ENCODE assay signal across 9 mouse cellular contexts in the genomic region with DNA sequence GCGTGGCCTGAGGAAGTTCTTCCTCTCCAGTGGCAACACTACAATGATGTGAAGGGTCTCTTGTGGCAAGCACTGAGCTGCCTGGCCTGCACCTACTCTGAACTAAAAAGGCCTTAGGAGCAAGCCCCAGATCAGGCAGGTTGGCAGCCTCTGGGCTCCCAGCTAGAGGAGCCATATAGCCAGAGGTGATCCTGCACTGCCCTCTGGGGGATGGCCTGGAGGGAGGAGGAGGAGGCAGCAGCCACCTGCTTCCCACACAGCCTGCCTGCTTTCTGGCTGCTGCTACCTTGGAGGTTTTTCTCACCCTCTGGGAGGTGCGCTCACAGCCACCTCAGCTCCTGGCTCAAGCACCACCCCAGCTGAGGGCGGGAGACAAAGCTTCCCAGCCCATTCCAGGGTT. TPM values are rescaled to one million over a fixed set of nuclear protein-coding genes. Genes with fewer than 3 reads are reported as not detected.
DNase-seq lines count a peak whose midpoint lies in the region; ATAC-seq lines count a peak whose summit lies in the region.
"Had no signal": no experiment of that assay in that cellular context is flagged by ENCODE, and none has a peak within 500 bp of the region (broad histone marks: within the 10 kb centered on the region; RNA-seq: fewer than 3 reads in every experiment).

No protein-coding gene starts in this region.

- 0 out of 2 replicates have a peak, but pooled peaks cover 3% of the 10 kb centered on the region for H3K27me3 ChIP-seq in kidney, embryonic 15.5 days
- no peaks in the 10 kb centered on the region for H3K27me3 ChIP-seq in forebrain, embryonic 15.5 days
- no peaks in the 10 kb centered on the region for H3K27me3 ChIP-seq in lung, embryonic 15.5 days
- H3K27me3 ChIP-seq: liver, embryonic 13.5 days had no signal

- H3K4me2 ChIP-seq in kidney, embryonic 15.5 days: no peak overlapping the region
- H3K4me2 ChIP-seq in forebrain, embryonic 15.5 days (replicated peaks): no peak overlapping the region
- H3K4me2 ChIP-seq in lung, embryonic 15.5 days: no peak overlapping the region
- H3K4me2 ChIP-seq: liver, embryonic 13.5 days had no signal

- ATAC-seq in kidney, embryonic 15.5 days (replicated peaks; ENCODE audit: low FRiP score): 0 out of 2 replicates have a peak, but pooled peaks have one; percentile 52
- peak; percentile 49; the same call in 1 of the 2 replicates for ATAC-seq in forebrain, embryonic 15.5 days (replicated peaks)
- ATAC-seq in lung, embryonic 15.5 days (ENCODE audit: borderline replicate concordance, extremely low read depth, low FRiP score, low TSS enrichment): peak; percentile 58

- peaks cover 13% of the 10 kb centered on the region; the same call in 1 of the 2 replicates for H3K4me1 ChIP-seq in kidney, embryonic 15.5 days
- H3K4me1 ChIP-seq in forebrain, embryonic 15.5 days: peaks cover 22% of the 10 kb centered on the region
- H3K4me1 ChIP-seq in lung, embryonic 15.5 days: peaks cover 32% of the 10 kb centered on the region; the same call in 1 of the 2 replicates
- H3K4me1 ChIP-seq: liver, embryonic 13.5 days had no signal

- DNase-seq in kidney, adult 8-10 months: no peak
- peak; percentile 64 for DNase-seq in brain, adult 2 months (ENCODE audit: low read depth, low spot score)
- DNase-seq in thymus, postnatal 36 days: peak; percentile 13 to 32
- no peak for DNase-seq in left cerebral cortex, postnatal 10 days (ENCODE audit: extremely low spot score in 1 of 2, low spot score in 2 of 2)
- DNase-seq in gastrocnemius, postnatal 10 days: no peak
- DNase-seq: liver, embryonic 13.5 days had no signal

- no peaks in the 10 kb centered on the region for H3K36me3 ChIP-seq in kidney, embryonic 15.5 days
- no peaks in the 10 kb centered on the region for H3K36me3 ChIP-seq in forebrain, embryonic 15.5 days
- H3K36me3 ChIP-seq in lung, embryonic 15.5 days: no peaks in the 10 kb centered on the region
- H3K36me3 ChIP-seq: liver, embryonic 13.5 days had no signal

- H3K9ac ChIP-seq in kidney, embryonic 15.5 days: no peak overlapping the region
- no peak overlapping the region for H3K9ac ChIP-seq in forebrain, embryonic 15.5 days (replicated peaks)
- no peak overlapping the region for H3K9ac ChIP-seq in lung, embryonic 15.5 days
- H3K9ac ChIP-seq: liver, embryonic 13.5 days had no signal

- WGBS in kidney, embryonic 15.5 days: 27% methylated on average over 3 of the region's 3 CpGs
- 27% methylated on average over 3 of the region's 3 CpGs for WGBS in forebrain, embryonic 15.5 days
- 23% methylated on average over 3 of the region's 3 CpGs for WGBS in lung, embryonic 15.5 days

- no peak overlapping the region for H3K4me3 ChIP-seq in kidney, embryonic 15.5 days (replicated peaks)
- no peak overlapping the region for H3K4me3 ChIP-seq in forebrain, embryonic 15.5 days
- no peak overlapping the region for H3K4me3 ChIP-seq in lung, embryonic 15.5 days
- H3K4me3 ChIP-seq: liver, embryonic 13.5 days had no signal

- intact Hi-C loops in left cerebral cortex, postnatal 10 days (cut with DNase I): no loop called here

- H3K9me3 ChIP-seq in kidney, embryonic 15.5 days (replicated peaks): no peaks in the 10 kb centered on the region
- no peaks in the 10 kb centered on the region for H3K9me3 ChIP-seq in forebrain, embryonic 15.5 days
- no peaks in the 10 kb centered on the region for H3K9me3 ChIP-seq in lung, embryonic 15.5 days
- H3K9me3 ChIP-seq: liver, embryonic 13.5 days had no signal

- H3K27ac ChIP-seq in kidney, embryonic 15.5 days: peak overlapping the region; percentile 18; the same call in 1 of the 2 replicates
- no peak overlapping the region for H3K27ac ChIP-seq in forebrain, embryonic 15.5 days (replicated peaks)
- peak overlapping the region; percentile 58 for H3K27ac ChIP-seq in lung, embryonic 15.5 days
- H3K27ac ChIP-seq: liver, embryonic 13.5 days had no signal

RNA-seq across cellular contexts. Expression of gene 7530416G11Rik, which starts 22.4 kb away (rescaled TPM):
- not detected in 2 replicates for polyA plus RNA-seq in kidney, embryonic 15.5 days (2015; fragmentation: Nextera tagmentation; extraction: Ambion mirVana)
- polyA plus RNA-seq in forebrain, embryonic 15.5 days (2015; fragmentation: Nextera tagmentation; extraction: Ambion mirVana): 0.14 TPM in 1 of 2 replicates, not detected in the other
- not detected in 2 replicates for polyA plus RNA-seq in lung, embryonic 15.5 days (2015; fragmentation: Nextera tagmentation; extraction: Ambion mirVana)
- not detected for total RNA-seq in left cerebral cortex, postnatal 10 days (2021)
- not detected for total RNA-seq in gastrocnemius, postnatal 10 days (2021)
- polyA plus RNA-seq: liver, embryonic 13.5 days had no signal

Comparison
In these comparisons a context has a peak if more than half of its experiments do, and no peak if none do; other contexts are left out.
1. DNase-seq: peak in brain, adult 2 months (single experiment) and thymus, postnatal 36 days (2 of 2); none in kidney, adult 8-10 months (0 of 2), left cerebral cortex, postnatal 10 days (0 of 2) and gastrocnemius, postnatal 10 days (single experiment).
2. Peak in every context shown above with its lines, with median percentiles within 50 percentile points of each other: ATAC-seq.